Mouse (Mus musculus) gastrocnemius, adult 2 months (tissue): Measurements from ENCODE around the gene D6Ertd527e. TPM values are rescaled to one million over a fixed set of nuclear protein-coding genes. Genes with fewer than 3 reads are reported as not detected.
A peak's percentile ranks its signal among the peaks of the same experiment; 100 is the strongest.
"Not testable (repeated sequence)": the region's sequence is repeated elsewhere in the genome, so short reads cannot be mapped to it uniquely, and the experiment has no call there.

Experiments
- DNase-seq: peaks from one replicate; pipeline ENCODE4 v3.0.0; 2022
- H3K27ac ChIP-seq: fragments of 200-600 bp; 2 replicates; pipeline ENCODE4 v1.8.1; 2022; ENCODE audit warnings: mild to moderate bottlenecking
- H3K4me3 ChIP-seq: fragments of 200-600 bp; 2 replicates; pipeline ENCODE4 v1.8.1; 2022; ENCODE audit warnings: mild to moderate bottlenecking, moderate library complexity
- CTCF ChIP-seq: fragments of 200-600 bp; IDR thresholded peaks from 2 replicates; pipeline ENCODE4 v1.8.1; 2022; ENCODE audit warnings: antibody characterized with exemption, mild to moderate bottlenecking, moderate library complexity
- intact Hi-C: fragments of 180-260 bp; cut with DNase I; formaldehyde crosslinking; loops from one replicate; pipeline ENCODE4 v1.15.1; 2025
- long read RNA-seq, 2 experiments: library from polyadenylated mRNA; stranded (forward); transcript quantifications; one replicate each; pipeline ENCODE4 v2.0.0; 2021
- total RNA-seq, 2 experiments: library from RNA; stranded (reverse); gene quantifications; 2 replicates each; pipeline ENCODE4 v1.2.3; 2021

D6Ertd527e gene
- not detected for total RNA-seq
- long read RNA-seq, experiment 1 = 0 reads
- long read RNA-seq, experiment 2 = 0 reads

DNA sequence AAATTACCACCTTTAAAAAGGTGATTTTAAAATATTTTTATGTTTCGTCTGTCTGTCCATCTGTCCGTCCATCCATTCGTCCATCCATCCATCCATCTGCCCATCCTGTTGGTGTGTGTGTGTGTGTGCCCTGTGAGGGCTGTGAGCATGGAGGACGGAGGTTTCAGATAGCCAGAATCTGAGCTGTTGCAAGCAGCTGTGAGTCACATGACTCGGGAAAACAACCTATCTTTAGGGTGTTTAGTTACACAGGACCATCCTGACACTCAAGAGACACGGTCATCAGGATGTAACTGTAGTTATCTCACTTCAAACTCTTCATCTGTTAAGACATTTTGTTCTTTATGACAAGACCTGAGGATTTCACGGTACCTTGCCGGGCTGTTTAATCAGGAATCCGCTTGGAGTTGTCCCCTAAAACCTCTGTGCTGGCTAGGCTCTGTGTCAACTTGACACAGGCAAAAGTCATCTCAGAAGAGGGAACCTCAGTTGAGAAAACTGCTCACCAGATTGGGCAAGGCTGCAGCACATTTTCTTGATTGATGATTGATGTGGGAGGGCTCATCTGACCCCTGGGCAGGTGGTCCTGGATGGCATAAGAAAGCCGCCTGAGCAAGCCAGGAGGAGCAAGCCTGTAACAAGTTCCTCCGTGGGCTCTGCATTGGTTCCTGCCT lies at the start of gene D6Ertd527e:
TSS of gene D6Ertd527e (plus strand) at position 624 of the 674 bp plus-strand sequence.
- no peak for TF ChIP-seq CTCF
- H3K4me3 ChIP-seq = no peak within 1 kb of the TSS
- H3K27ac ChIP-seq = no peak within 1 kb of the TSS
- intact Hi-C loops = loop anchor here (10.0 kb wide), 1 partner anchor 111 kb away; no protein-coding TSS in a partner anchor
- DNase-seq = no peak

DNA sequence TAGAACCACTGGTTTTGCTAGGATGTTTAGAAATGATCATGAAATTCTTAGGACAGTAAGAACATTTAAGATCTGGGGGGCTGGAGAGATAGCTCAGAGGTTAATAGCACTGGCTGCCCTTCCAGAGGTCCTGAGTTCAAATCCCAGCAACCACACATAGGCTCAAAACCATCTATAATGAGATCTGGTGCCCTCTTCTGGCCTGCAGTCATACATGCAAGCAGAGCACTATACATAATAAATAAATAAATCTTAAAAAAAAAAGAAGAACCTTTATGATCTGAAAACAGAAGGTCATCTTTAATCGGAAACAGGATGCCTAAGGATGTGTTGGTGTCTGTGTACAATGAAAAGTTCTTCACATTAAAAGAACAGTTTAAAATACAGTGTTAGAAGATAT lies 44.8 kb upstream of the D6Ertd527e start:
- peak; percentile 32; the same call in 1 of the 2 replicates for TF ChIP-seq CTCF
- no peak for DNase-seq
- intact Hi-C loops = no loop called here
- no peak overlapping the region for H3K27ac ChIP-seq
- no peak overlapping the region for H3K4me3 ChIP-seq

DNA sequence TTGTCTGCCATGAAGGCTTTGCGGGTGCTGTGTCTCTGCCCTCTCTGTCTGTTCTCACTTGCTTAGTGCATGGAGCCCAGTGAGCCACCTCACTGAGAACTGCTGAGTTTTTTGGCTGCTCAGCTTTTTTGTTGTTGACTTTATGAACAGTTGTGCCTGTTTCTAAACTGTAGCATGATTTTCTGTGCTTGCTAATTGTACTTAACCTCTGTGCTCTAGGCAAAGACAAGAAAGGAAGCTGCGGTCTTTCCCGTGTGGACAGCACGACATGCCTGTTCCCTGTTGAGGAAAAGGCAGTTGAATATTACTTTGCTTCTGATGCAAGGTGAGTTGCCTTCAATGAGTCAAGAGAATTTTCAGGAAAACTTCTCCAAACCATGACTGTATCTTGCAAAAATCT lies 41.0 kb upstream of the D6Ertd527e start:
- H3K27ac ChIP-seq = no peak overlapping the region
- no peak for TF ChIP-seq CTCF
- no peak overlapping the region for H3K4me3 ChIP-seq
- DNase-seq = no peak
- intact Hi-C loops = no loop called here

DNA sequence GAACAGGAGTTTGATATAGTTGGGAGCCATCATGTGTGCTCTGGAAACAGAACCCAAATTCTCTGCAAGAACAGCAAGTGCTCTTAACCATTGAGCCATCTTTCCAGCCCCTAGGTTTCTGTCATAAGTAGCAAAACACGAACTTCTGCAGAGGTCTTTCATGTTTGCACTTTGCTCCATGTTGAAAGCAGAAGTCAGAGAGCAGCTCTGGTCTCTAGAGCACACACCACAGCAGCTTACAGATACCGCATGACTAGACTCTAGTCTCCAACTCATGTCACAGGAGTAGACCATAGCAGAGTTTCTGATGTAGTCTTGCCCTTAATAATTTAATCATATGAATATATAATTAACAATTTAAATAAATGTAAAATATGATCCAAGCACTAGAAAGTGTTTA lies 36.3 kb upstream of the D6Ertd527e start:
- Histone ChIP-seq H3K4me3 (no peak overlapping the region), H3K27ac (no peak overlapping the region)
- DNase-seq = no peak
- intact Hi-C loops = no loop called here
- TF ChIP-seq CTCF = no peak

DNA sequence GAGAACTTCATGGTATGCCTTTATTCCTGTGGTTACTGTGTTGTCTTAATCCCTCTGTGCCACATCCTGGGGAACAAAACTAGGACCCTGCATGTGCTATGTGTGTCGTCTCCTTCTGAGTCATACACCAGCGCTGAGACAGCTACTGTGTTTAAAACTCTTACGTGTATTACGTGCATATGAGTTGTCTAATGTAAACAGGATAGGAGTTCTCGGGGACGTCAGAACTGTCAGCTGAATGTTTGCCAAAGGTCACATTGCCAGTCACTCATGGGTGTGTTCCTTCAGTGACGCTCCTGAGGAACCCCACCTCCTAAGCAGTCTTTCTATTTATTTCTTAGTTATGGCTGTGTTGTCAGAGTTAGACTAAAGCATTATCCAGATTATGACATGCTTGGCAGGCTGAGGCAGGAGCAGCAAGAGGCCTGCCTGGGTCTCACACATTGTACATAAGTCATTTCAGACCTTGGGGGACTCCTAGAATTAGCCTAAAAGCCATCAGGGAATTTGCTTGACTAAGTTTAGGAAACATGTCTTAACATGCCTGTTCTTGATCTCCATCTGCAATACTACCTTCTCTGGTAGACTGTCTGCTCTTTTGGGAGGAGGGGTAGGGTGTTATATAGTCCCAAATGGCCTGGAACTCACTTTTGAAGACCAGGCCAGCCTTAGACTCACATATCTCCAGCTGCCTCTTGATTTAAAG lies 35.2 kb upstream of the D6Ertd527e start:
- intact Hi-C loops = no loop called here
- no peak overlapping the region for H3K4me3 ChIP-seq
- H3K27ac ChIP-seq = peak overlapping the region; percentile 28; the same call in 1 of the 2 replicates
- TF ChIP-seq CTCF = no peak
- DNase-seq = no peak

DNA sequence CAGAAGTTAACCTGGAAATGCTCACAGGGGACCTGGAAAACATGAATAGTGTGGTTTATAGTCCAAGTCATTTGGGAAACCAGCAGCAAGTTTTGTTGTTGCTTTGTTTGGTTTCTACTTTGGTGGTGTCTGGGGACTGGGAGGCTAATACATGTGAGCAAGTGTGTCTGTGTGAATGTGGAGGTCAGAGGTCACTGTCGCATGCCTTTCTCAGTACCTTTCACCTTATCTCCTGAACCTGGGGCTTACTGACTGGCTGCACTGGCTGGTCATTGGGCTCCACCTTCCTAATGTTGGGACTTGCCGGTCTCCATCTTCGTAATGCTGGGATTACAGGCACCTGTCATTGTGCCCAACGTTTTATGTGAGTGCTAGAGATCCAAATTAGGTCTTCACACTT lies 33.9 kb upstream of the D6Ertd527e start:
- peak overlapping the region; percentile 6; the same call in 1 of the 2 replicates for H3K27ac ChIP-seq
- no peak for TF ChIP-seq CTCF
- H3K4me3 ChIP-seq = no peak overlapping the region
- DNase-seq = no peak
- intact Hi-C loops = no loop called here

DNA sequence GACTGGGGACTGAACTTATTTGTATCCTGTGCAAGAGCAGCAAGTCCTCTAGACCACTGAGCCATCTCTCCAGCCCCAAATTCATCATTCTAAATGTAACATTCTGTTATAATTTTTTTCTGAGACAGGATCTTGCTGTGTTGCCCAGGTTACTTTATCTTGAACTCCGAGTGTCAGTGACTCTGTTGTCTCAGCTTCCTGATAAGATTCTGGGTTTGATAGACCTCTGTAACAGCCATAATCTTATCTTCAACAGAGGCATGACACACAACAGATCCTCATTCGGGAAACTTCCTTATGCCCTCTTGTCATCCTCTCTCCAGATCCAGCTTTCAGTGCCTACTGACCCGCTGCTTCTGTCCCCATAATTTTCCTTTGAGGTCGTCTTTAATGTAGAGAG lies 31.8 kb upstream of the D6Ertd527e start:
- H3K27ac ChIP-seq = no peak overlapping the region
- TF ChIP-seq CTCF = no peak
- intact Hi-C loops = no loop called here
- no peak for DNase-seq
- no peak overlapping the region for H3K4me3 ChIP-seq

DNA sequence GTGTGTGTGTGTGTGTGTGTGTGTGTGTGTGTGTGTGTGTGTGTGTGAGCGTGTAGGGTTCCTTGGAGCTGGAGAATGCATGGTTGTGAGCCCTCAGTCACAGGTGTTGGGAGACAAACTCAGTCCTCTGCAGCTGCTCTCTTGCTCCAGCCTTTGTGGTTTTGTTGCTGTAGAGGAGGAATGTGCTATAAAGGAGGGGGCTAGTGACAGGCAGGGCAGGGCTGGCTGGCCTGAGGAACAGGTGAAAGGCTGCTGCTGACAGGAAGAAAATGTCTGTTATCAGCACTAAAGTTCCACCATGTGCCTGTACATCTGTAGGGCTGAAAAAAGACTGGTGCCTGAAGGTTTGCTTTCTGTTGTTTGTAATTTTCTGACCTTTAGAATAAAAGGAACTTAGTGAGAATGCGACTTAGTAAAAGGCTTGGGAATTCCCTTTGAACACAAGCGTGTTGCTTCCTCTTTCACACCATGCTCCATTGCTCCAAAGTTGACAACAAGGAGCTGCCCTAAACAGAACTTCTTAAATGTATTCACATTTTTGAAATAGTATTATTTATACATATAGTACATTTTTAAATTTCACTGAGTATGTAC lies 29.4 kb upstream of the D6Ertd527e start:
- Histone ChIP-seq H3K27ac (no peak overlapping the region), H3K4me3 (no peak overlapping the region)
- no peak for TF ChIP-seq CTCF
- DNase-seq = no peak
- intact Hi-C loops = no loop called here

DNA sequence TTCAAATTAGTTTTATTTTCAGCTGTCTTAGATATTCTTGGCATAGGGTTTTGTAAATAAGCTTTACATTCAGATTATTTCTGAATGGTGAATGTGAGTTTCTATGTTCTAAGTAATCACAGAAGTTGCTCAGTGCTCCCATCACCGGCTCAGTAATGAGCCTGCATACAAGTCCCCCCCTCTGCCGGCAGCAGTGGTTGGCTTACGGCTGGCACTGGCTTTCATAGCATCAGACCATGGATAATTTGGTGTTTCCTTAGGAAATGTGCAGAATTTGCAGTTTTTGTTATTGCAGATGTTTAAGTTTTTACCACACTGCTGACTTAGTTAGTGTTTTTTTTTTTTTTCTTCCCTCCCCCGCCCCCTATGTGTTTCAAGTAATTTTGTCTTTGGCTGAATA lies 25.1 kb upstream of the D6Ertd527e start:
- DNase-seq = no peak
- no peak for TF ChIP-seq CTCF
- intact Hi-C loops = no loop called here
- Histone ChIP-seq H3K4me3 (no peak overlapping the region), H3K27ac (no peak overlapping the region)

DNA sequence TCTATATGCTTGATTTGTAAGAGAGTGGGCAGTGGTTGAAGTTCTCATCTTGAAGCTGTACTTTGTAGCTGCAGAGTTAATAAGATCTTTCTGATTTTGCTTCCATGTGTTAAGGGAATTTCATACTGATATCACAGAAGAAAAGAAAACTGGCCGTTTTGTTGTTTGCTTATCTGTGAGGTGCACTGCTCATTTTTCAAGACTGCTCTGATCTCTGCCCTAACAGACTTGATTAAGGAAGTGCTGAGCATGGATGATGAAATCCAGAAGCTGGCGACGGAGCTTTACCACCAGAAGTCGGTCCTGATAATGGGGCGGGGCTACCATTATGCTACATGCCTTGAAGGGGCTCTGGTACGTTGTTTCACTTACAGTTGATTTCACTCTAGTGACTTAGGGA lies 19.5 kb upstream of the D6Ertd527e start:
- no peak for DNase-seq
- H3K4me3 ChIP-seq = no peak overlapping the region
- no peak overlapping the region for H3K27ac ChIP-seq
- no peak for TF ChIP-seq CTCF
- intact Hi-C loops = no loop called here

DNA sequence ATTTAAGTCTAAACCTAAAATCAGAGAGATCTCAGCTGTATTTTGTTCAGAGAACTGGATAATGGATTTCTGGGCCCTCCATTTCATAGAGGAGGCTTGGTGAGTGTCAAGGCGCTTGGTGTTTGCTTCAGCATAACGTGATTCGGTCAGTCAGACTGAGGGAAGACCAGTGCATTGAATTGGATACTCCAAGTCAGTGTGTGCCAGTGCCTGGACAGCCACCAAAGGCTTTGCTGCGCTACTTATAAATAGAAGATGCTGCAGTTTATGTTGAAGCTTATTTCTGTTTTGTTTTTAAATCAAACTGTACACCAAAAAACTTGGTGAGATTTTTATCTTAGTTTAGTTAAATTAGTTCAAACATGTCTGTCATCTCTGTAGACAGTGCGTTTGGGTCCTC lies 16.2 kb upstream of the D6Ertd527e start:
- peak overlapping the region; percentile 72 for H3K27ac ChIP-seq
- intact Hi-C loops = no loop called here
- no peak overlapping the region for H3K4me3 ChIP-seq
- DNase-seq = peak; percentile 73
- no peak for TF ChIP-seq CTCF

DNA sequence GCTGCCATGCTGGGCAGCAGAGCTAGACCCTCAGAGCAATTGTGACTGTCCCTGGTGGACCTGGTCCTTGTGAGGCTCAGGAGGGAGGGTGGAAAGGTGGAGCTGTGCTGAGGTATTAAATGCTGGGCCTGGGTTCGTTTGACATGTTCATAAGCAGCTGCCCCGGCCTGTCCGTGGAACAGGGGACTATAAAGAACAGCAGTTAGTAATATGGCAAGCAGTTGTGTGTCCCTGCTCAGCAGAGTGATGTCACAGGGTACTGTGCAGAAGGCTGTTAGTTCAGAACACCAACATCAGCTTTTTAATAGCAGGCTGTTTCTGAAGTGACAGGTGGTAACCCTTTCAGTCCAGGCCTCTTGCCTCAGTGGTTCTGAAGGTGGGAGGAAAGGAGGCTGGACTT lies 13.7 kb upstream of the D6Ertd527e start:
- no peak overlapping the region for H3K27ac ChIP-seq
- H3K4me3 ChIP-seq = no peak overlapping the region
- intact Hi-C loops = no loop called here
- no peak for TF ChIP-seq CTCF
- DNase-seq = no peak

DNA sequence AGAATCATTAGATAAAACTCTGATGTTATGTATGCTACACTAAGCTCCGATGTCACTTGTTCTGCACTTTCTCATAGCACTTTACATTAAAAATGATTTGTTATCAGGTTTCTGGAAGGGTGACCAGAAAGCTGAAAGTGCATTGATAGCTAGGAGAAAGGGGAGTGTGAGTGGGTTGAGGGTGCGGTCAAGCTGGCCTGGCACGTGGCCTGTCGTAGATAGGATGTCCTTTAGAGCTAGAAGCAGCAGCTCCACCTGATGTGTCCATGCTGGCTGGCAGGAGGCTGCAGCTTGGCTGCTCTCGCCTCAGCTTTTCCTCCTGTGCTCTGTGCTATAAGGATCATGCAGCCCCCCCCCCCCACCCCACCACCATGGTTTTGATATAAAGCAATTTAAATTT lies 12.1 kb upstream of the D6Ertd527e start:
- intact Hi-C loops = no loop called here
- no peak for TF ChIP-seq CTCF
- no peak for DNase-seq
- Histone ChIP-seq H3K4me3 (no peak overlapping the region), H3K27ac (no peak overlapping the region)

DNA sequence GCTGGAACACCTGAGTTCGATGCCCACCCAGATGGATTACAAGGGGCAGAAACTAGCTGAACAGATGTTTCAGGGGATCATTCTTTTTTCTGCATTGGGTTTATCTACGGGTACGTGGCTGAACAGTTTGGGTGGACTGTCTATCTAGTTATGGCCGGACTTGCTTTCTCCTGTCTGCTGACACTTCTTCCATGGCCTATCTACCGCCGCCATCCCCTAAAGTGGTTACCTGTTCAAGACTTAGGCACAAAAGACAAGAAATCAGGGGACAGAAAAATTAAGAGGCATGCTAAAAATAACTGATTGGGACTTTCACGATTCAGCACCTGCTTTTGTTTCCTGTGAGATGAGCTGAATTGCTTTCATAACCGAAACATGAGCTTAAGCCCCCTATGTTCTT lies 10.9 kb upstream of the D6Ertd527e start:
- intact Hi-C loops, DNase-seq, H3K27ac ChIP-seq, H3K4me3 ChIP-seq: not testable (repeated sequence)
